Mouse (Mus musculus): ENCODE measurements around the gene Etv5. TPM values are rescaled to one million over a fixed set of nuclear protein-coding genes. Genes with fewer than 3 reads are reported as not detected.

Etv5 gene
- total and polyA plus RNA-seq, 2 experiments from 2014 or later: 17.9 to 38.2 TPM

DNA sequence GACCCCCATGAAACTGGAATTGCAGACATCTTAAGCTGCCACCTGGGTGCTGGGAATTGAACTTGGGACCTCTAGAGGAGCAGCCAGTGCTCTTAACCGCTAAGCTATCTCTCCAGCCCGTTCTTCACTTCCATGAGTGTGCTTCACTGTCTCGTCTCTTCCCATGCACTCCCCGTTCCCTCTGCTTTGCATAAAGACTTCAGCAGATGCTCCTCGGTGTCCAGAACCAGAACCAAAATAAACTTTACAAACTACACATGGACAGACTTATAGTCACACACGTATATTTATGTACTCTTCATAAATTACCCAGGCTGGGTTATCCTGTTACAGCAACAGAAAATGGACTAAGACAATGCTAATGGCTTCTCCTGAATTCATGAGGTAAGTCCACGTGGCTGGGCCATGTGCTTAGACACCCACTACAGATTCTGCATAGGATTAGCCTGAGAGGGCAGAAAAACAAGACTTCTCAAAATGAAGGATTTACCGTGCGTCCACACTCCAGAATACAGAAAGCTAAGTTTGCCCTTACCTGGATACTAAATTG, 25.2 kb downstream of the Etv5 start:
- Histone ChIP-seq H3K4me3 (ENCODE audit: low read depth, low read length) (no peak overlapping the region), H3K27ac (ENCODE audit: low read depth, low read length) (no peak overlapping the region), H3K4me2 (ENCODE audit: low read depth, low read length, poor library complexity, severe bottlenecking) (no peak overlapping the region), H3K4me1 (ENCODE audit: insufficient read depth, low read length) (no peaks in the 10 kb centered on the region), H3K27me3 (ENCODE audit: insufficient read depth, low read length) (no peaks in the 10 kb centered on the region), H3K9ac (replicated peaks; ENCODE audit: low read length, poor library complexity, severe bottlenecking) (no peak overlapping the region), H3K9me3 (ENCODE audit: low read length) (no peaks in the 10 kb centered on the region), H3K36me3 (ENCODE audit: insufficient read depth, low read length) (no peaks in the 10 kb centered on the region)
- ATAC-seq (ENCODE audit: low FRiP score): no peak
- no peak for DNase-seq (ENCODE audit: low spot score)
- whole genome bisulfite sequencing: 93% methylated on average over 9 of the region's 9 CpGs
- no peak for TF ChIP-seq CTCF (IDR thresholded peaks at IDR 0.05)

GRCm38 (mm10) chr16:22412459-22413229, 26.9 kb downstream of the Etv5 start:
- ATAC-seq (ENCODE audit: low FRiP score) (no peak), DNase-seq (ENCODE audit: low spot score) (no peak)
- no peak overlapping the region for H3K9ac ChIP-seq (replicated peaks; ENCODE audit: low read length, poor library complexity, severe bottlenecking)
- H3K9me3 ChIP-seq (ENCODE audit: low read length): no peaks in the 10 kb centered on the region
- no peak for TF ChIP-seq CTCF (IDR thresholded peaks at IDR 0.05)
- WGBS: 54% methylated on average over 16 of the region's 16 CpGs
- H3K4me3 ChIP-seq (ENCODE audit: low read depth, low read length): no peak overlapping the region
- no peaks in the 10 kb centered on the region for H3K36me3 ChIP-seq (ENCODE audit: insufficient read depth, low read length)
- H3K4me1 ChIP-seq (ENCODE audit: insufficient read depth, low read length): no peaks in the 10 kb centered on the region
- no peaks in the 10 kb centered on the region for H3K27me3 ChIP-seq (ENCODE audit: insufficient read depth, low read length)
- H3K4me2 ChIP-seq (ENCODE audit: low read depth, low read length, poor library complexity, severe bottlenecking): no peak overlapping the region
- H3K27ac ChIP-seq (ENCODE audit: low read depth, low read length): no peak overlapping the region

DNA sequence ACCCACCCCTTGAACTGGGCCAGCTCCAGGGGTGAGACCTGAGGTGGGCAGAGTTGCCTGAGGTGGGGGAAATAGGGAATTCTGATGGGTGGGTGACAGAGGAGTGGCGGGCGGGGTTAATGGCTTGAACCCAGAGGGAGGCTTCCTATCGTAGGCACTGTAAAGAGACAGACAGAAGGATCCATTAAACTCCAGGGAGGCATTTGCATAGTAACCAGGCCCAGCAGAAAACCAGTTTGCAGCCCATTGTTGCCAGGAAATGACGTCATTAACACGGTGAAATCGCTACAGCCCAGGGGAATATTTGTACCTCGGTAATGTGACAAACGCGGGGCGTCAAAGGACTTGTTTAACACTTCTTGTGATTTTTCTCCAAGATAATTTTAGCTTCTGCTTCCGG, 27.8 kb downstream of the Etv5 start:
- no peak overlapping the region for H3K4me3 ChIP-seq (ENCODE audit: low read depth, low read length)
- WGBS: 60% methylated on average over 11 of the region's 11 CpGs
- H3K27ac ChIP-seq (ENCODE audit: low read depth, low read length): no peak overlapping the region
- TF ChIP-seq CTCF (IDR thresholded peaks at IDR 0.05): no peak
- H3K36me3 ChIP-seq (ENCODE audit: insufficient read depth, low read length): no peaks in the 10 kb centered on the region
- no peak overlapping the region for H3K9ac ChIP-seq (replicated peaks; ENCODE audit: low read length, poor library complexity, severe bottlenecking)
- ATAC-seq (ENCODE audit: low FRiP score) (no peak), DNase-seq (ENCODE audit: low spot score) (no peak)
- no peaks in the 10 kb centered on the region for H3K4me1 ChIP-seq (ENCODE audit: insufficient read depth, low read length)
- H3K27me3 ChIP-seq (ENCODE audit: insufficient read depth, low read length): no peaks in the 10 kb centered on the region
- no peaks in the 10 kb centered on the region for H3K9me3 ChIP-seq (ENCODE audit: low read length)
- H3K4me2 ChIP-seq (ENCODE audit: low read depth, low read length, poor library complexity, severe bottlenecking): no peak overlapping the region

- no peaks in the 10 kb centered on the region for H3K4me1 ChIP-seq (ENCODE audit: insufficient read depth, low read length)
- no peak overlapping the region for H3K27ac ChIP-seq (ENCODE audit: low read depth, low read length)
- H3K27me3 ChIP-seq (ENCODE audit: insufficient read depth, low read length): no peaks in the 10 kb centered on the region
- no peak overlapping the region for H3K9ac ChIP-seq (replicated peaks; ENCODE audit: low read length, poor library complexity, severe bottlenecking)
- H3K4me3 ChIP-seq (ENCODE audit: low read depth, low read length): no peak overlapping the region
- no peak for DNase-seq (ENCODE audit: low spot score)
- no peak for ATAC-seq (ENCODE audit: low FRiP score)
- 85% methylated on average over 5 of the region's 5 CpGs for WGBS
- no peaks in the 10 kb centered on the region for H3K9me3 ChIP-seq (ENCODE audit: low read length)
- H3K4me2 ChIP-seq (ENCODE audit: low read depth, low read length, poor library complexity, severe bottlenecking): no peak overlapping the region
- no peak for TF ChIP-seq CTCF (IDR thresholded peaks at IDR 0.05)
- no peaks in the 10 kb centered on the region for H3K36me3 ChIP-seq (ENCODE audit: insufficient read depth, low read length)
Measured at GRCm38 (mm10) chr16:22410000-22410399, 29.5 kb downstream of the Etv5 start.

DNA sequence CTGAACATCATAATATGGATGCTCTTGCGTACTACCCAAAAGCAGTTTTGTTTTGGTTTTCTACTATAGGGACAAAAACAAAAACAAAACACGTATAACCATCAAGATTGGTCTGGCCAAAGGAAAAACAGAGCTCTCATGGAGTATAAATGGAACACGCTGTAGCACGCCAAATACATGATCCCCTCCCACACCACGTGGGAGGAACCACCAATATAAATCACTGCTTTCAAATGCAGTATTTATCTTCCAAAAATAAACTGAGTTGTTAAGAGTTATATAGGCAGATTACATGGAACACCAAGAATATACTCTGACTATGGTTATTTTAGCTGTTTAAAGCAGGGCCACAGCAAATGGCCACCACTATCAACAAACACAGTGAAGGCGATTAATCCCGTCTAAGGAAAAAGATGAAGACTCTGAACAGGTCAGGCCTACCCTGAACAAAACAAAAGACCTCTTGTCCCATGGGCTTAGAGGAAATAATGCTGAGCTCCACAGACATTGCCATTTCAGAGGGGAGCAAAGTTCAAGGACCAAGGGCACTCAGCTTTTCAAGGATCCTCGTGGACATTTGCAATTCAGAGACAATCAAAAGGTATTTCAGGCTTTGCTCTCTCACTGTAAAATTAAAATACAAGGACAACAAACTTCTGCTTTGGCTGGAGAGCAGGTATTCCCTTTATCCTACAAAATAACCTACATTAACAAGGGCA, 30.7 kb downstream of the Etv5 start:
- H3K4me2 ChIP-seq (ENCODE audit: low read depth, low read length, poor library complexity, severe bottlenecking): no peak overlapping the region
- H3K9me3 ChIP-seq (ENCODE audit: low read length): no peaks in the 10 kb centered on the region
- H3K36me3 ChIP-seq (ENCODE audit: insufficient read depth, low read length): no peaks in the 10 kb centered on the region
- no peak overlapping the region for H3K4me3 ChIP-seq (ENCODE audit: low read depth, low read length)
- H3K9ac ChIP-seq (replicated peaks; ENCODE audit: low read length, poor library complexity, severe bottlenecking): no peak overlapping the region
- no peaks in the 10 kb centered on the region for H3K27me3 ChIP-seq (ENCODE audit: insufficient read depth, low read length)
- no peak for DNase-seq (ENCODE audit: low spot score)
- no peaks in the 10 kb centered on the region for H3K4me1 ChIP-seq (ENCODE audit: insufficient read depth, low read length)
- 82% methylated on average over 8 of the region's 8 CpGs for WGBS
- no peak for ATAC-seq (ENCODE audit: low FRiP score)
- no peak for TF ChIP-seq CTCF (IDR thresholded peaks at IDR 0.05)
- no peak overlapping the region for H3K27ac ChIP-seq (ENCODE audit: low read depth, low read length)

DNA sequence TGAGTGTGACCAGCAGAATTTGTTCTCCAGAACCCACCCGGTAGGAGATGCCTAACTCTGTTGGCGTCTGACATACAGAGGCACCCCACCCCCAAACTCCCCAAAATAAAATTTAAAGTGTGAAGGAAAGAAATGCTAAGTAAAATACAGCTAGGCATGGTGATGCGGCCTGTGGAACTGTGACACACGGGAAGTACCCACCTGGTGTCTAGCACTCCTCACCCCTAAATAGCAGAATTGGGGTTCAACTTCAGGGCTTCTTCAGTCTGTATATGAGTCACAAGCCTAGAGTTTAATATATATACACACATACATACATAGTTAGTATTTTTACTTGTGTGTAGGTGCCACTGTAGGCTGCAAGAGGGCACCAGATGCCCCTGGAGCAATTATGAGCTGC, 32.8 kb downstream of the Etv5 start:
- 88% methylated on average over 4 of the region's 4 CpGs for WGBS
- Histone ChIP-seq H3K4me1 (ENCODE audit: insufficient read depth, low read length) (no peaks in the 10 kb centered on the region), H3K27me3 (ENCODE audit: insufficient read depth, low read length) (no peaks in the 10 kb centered on the region), H3K9me3 (ENCODE audit: low read length) (no peaks in the 10 kb centered on the region), H3K36me3 (ENCODE audit: insufficient read depth, low read length) (no peaks in the 10 kb centered on the region), H3K4me3 (ENCODE audit: low read depth, low read length) (no peak overlapping the region), H3K27ac (ENCODE audit: low read depth, low read length) (no peak overlapping the region), H3K4me2 (ENCODE audit: low read depth, low read length, poor library complexity, severe bottlenecking) (no peak overlapping the region), H3K9ac (replicated peaks; ENCODE audit: low read length, poor library complexity, severe bottlenecking) (no peak overlapping the region)
- ATAC-seq (ENCODE audit: low FRiP score) (no peak), DNase-seq (ENCODE audit: low spot score) (no peak)
- no peak for TF ChIP-seq CTCF (IDR thresholded peaks at IDR 0.05)

Measured in midbrain, postnatal 0 days (tissue).